Mouse (Mus musculus) left cerebral cortex, postnatal 10 days (tissue): ENCODE data around the gene Krtap4-1. TPM values are rescaled to one million over a fixed set of nuclear protein-coding genes. Genes with fewer than 3 reads are reported as not detected.
"Not testable (repeated sequence)": the region's sequence is repeated elsewhere in the genome, so short reads cannot be mapped to it uniquely, and the experiment has no call there.

Source experiments
- DNase-seq, 2 experiments: peaks; one replicate each; pipeline ENCODE4 v3.0.0; 2021 to 2022; ENCODE audit warnings: low spot score in 2 of 2, mixed read lengths in 1 of 2; ENCODE audit errors: extremely low spot score in 1 of 2
- intact Hi-C: fragments of 180-260 bp; cut with DNase I; formaldehyde crosslinking; loops from one replicate; pipeline ENCODE4 v1.15.1; 2025
- total RNA-seq, 2 experiments: library from RNA; stranded (reverse); gene quantifications; 2 replicates each; pipeline ENCODE4 v1.2.3; 2021

Krtap4-1 gene
- total RNA-seq, 2 experiments from 2014 or later: not detected

GRCm38 (mm10) chr11:99597742-99598141 lies 30.3 kb downstream of the Krtap4-1 start, which contains the start of gene Krtap9-3:
Krtap9-3 (minus strand) TSS chr11:99598105.
- DNase-seq: not testable (repeated sequence)

GRCm38 (mm10) chr11:99590981-99591380 lies 37.1 kb downstream of the Krtap4-1 start, which contains the start of gene Krtap1-3:
Krtap1-3 (minus strand) TSS chr11:99591339.
- intact Hi-C loops: no loop called here
- DNase-seq: no peak

More at GRCm38 (mm10) chr11:99597742-99598141, 30.3 kb downstream of the Krtap4-1 start, which contains the start of gene Krtap9-3:
- intact Hi-C loops: not testable (repeated sequence)

GRCm38 (mm10) chr11:99585096-99585495 lies 42.9 kb downstream of the Krtap4-1 start:
- intact Hi-C loops: no loop called here
- no peak for DNase-seq

- intact Hi-C loops: no loop called here
- DNase-seq: no peak
Observed at GRCm38 (mm10) chr11:99583245-99583704, 44.8 kb downstream of the Krtap4-1 start, which contains the start of gene Krtap1-4. Krtap1-4 (minus strand) TSS chr11:99583654.

GRCm38 (mm10) chr11:99581564-99581963 lies 46.5 kb downstream of the Krtap4-1 start:
- intact Hi-C loops: no loop called here
- no peak for DNase-seq

- DNase-seq: no peak
- intact Hi-C loops: no loop called here
Observed at GRCm38 (mm10) chr11:99581051-99581450, 47.0 kb downstream of the Krtap4-1 start.

GRCm38 (mm10) chr11:99580636-99581035 lies 47.4 kb downstream of the Krtap4-1 start, which contains the start of gene Krtap1-5:
Krtap1-5 (minus strand) TSS chr11:99581016.
- DNase-seq: no peak
- intact Hi-C loops: no loop called here

Other genes starting within 250 kb of the Krtap4-1 start
- gene Krt10, start 238.9 kb downstream of the Krtap4-1 start, total RNA-seq: 10 to 100 TPM; 10.6 to 11.3 TPM
- gene Krt12, start 206.0 kb downstream of the Krtap4-1 start, total RNA-seq: 1 to 10 TPM; 6.0 to 6.3 TPM
- not detected for gene Krt20, start 190.1 kb downstream of the Krtap4-1 start, total RNA-seq
- not detected for gene Krt23, start 135.1 kb downstream of the Krtap4-1 start, total RNA-seq
- not detected for gene Krt39, start 106.9 kb downstream of the Krtap4-1 start, total RNA-seq
- not detected for gene Krt40, start 85.1 kb downstream of the Krtap4-1 start, total RNA-seq
- not detected for gene Krtap3-3, start 77.4 kb downstream of the Krtap4-1 start, total RNA-seq
- not detected for gene Krtap3-2, start 71.4 kb downstream of the Krtap4-1 start, total RNA-seq
- not detected for gene Gm11939, start 68.8 kb downstream of the Krtap4-1 start, total RNA-seq
- gene Krtap3-1, start 61.6 kb downstream of the Krtap4-1 start, total RNA-seq: not detected
- gene Krtap1-5, start 47.2 kb downstream of the Krtap4-1 start, total RNA-seq: not detected
- gene Krtap1-4, start 44.6 kb downstream of the Krtap4-1 start, total RNA-seq: not detected
- not detected for gene Krtap1-3, start 36.9 kb downstream of the Krtap4-1 start, total RNA-seq
- gene Krtap9-3, start 30.1 kb downstream of the Krtap4-1 start, total RNA-seq: not detected
- gene Gm11938, start 24.9 kb downstream of the Krtap4-1 start, total RNA-seq: not detected
- not detected for gene Gm11937, start 18.0 kb downstream of the Krtap4-1 start, total RNA-seq
- gene Krtap2-4, start 13.4 kb downstream of the Krtap4-1 start, total RNA-seq: not detected
- gene Gm11562, start 7.8 kb downstream of the Krtap4-1 start, total RNA-seq: not detected
- gene Krtap4-2, start 6.8 kb upstream of the Krtap4-1 start, total RNA-seq: not detected
- not detected for gene Krtap4-7, start 15.9 kb upstream of the Krtap4-1 start, total RNA-seq
- gene Gm11555, start 22.0 kb upstream of the Krtap4-1 start, total RNA-seq: not detected
- gene Gm11563, start 30.7 kb upstream of the Krtap4-1 start, total RNA-seq: not detected
- not detected for gene Krtap4-6, start 37.7 kb upstream of the Krtap4-1 start, total RNA-seq
- gene Gm14190, start 62.5 kb upstream of the Krtap4-1 start, total RNA-seq: not detected
- gene Gm14180, start 106.1 kb upstream of the Krtap4-1 start, total RNA-seq: not detected
- not detected for gene Gm11595, start 144.7 kb upstream of the Krtap4-1 start, total RNA-seq
- gene Krtap4-8, start 152.5 kb upstream of the Krtap4-1 start, total RNA-seq: not detected
- not detected for gene Krtap4-9, start 157.0 kb upstream of the Krtap4-1 start, total RNA-seq
- gene Gm11596, start 165.2 kb upstream of the Krtap4-1 start, total RNA-seq: not detected
- not detected for gene Gm11569, start 170.7 kb upstream of the Krtap4-1 start, total RNA-seq
- not detected for gene Gm11554, start 176.2 kb upstream of the Krtap4-1 start, total RNA-seq
- not detected for gene Krtap4-13, start 181.7 kb upstream of the Krtap4-1 start, total RNA-seq
- gene Gm11564, start 187.4 kb upstream of the Krtap4-1 start, total RNA-seq: not detected
- gene 2300003K06Rik, start 209.8 kb upstream of the Krtap4-1 start, total RNA-seq: not detected
- not detected for gene Krtap4-16, start 223.4 kb upstream of the Krtap4-1 start, total RNA-seq
- gene Gm11568, start 229.7 kb upstream of the Krtap4-1 start, total RNA-seq: not detected
- not detected for gene Gm11559, start 236.2 kb upstream of the Krtap4-1 start, total RNA-seq
- not detected for gene Krtap9-1, start 245.2 kb upstream of the Krtap4-1 start, total RNA-seq